Mouse (Mus musculus): ENCODE results near the gene Ciz1.

Ciz1 gene

GRCm38 (mm10) chr2:32352151-32353006 lies at the start of gene Ciz1:
Ciz1 (plus strand) TSS chr2:32352327.
- no peak for DNase-seq

GRCm38 (mm10) chr2:32302952-32303351 lies 49.2 kb upstream of the Ciz1 start:
- no peak for DNase-seq

GRCm38 (mm10) chr2:32304145-32304832 lies 47.8 kb upstream of the Ciz1 start:
- peak in 1 of 2 experiments; percentile 45 for DNase-seq

GRCm38 (mm10) chr2:32305668-32306067 lies 46.5 kb upstream of the Ciz1 start:
- DNase-seq: no peak

DNA sequence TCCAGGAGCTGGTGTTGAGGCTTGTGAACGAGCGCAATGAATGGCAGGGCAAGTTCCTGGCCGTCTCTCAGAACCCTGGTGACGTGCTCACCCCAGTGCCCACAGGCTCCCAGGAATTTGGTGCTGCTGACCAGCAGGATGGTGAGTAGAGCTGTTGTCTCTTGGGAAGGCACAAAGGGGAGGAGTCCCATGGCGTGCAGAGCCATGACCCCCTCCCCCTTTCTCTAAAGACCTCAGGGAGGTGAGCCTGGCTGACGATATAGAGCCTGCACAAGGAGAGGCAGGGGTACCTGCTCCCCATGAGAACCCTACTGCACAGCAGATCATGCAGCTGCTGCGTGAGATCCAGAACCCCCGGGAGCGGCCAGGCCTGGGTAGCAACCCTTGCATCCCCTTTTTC lies 46.0 kb upstream of the Ciz1 start:
- no peak for DNase-seq

- no peak for DNase-seq
These were observed 44.8 kb upstream of the Ciz1 start for GRCm38 (mm10) chr2:32307247-32307798.

- peak in 1 of 2 experiments; percentile 42 for DNase-seq
These were observed 44.0 kb upstream of the Ciz1 start for GRCm38 (mm10) chr2:32307941-32308760.

DNA sequence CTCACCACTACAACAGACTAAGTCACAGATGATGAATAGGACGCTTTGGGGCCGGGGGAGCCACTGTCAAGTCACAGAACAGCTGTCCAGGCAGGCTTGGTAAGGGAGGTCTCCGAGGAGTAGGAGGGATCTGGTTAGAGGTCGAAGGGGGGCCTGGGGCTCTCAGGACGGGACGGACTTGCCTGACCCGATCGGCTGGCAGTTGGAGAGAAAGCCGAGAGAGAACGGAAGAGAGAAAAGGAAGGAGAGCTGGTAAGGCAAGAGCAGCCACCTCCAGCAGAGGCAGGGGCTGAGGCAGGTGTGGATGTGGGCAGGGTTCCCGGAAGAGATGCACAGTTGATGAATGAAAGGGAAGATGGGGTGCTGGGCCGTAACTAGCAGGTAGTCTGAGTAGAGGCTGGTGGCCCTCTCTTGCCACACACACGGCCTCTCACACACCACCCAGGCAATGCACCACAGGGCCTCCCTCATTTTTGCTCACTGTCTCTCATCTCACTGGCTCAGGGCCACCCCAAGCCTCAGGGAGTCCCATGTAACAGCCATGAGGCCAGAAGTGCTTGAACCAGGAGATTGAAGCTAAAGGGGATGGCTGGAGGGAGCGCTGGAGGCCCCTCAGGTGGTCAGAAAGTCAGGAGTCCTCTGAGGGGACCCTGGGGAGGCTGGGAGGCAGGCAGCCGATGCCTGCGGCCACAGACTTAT lies 43.1 kb upstream of the Ciz1 start:
- DNase-seq: no peak

DNA sequence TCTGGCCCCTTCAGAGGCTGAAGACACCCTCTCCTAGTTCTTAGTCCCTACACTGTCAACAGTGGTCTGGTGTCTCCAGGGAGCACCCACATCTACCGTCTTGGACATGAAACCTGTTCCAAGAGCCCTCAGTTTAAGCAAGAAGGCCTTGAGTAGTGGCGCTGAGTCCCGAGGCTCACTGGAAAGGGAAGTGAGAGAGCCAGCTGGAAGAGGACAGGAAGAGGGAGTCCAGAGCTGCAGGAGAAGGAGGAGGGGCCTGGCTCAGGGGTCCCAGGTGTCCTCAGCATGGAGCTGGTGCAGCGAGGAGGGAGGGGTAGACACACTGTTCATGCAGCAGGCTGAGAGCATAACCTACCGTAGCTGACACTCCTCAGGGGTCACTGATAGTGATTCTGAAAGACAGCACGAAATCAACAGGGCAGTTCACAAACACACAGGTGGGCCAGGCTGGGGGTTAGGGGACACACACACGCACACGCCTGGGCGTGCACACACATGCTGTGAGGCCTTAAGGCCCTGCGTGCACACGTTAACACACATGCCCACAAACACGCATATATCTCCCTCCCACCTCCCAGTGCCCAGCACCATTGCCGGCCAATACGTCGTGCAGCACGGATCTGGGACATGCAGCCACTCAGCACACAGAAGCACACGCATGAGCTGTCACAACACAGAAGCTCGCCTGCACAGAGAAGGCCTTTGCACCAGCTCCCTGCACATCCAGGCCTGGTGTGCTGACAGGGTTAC lies 41.9 kb upstream of the Ciz1 start:
- no peak for DNase-seq

DNA sequence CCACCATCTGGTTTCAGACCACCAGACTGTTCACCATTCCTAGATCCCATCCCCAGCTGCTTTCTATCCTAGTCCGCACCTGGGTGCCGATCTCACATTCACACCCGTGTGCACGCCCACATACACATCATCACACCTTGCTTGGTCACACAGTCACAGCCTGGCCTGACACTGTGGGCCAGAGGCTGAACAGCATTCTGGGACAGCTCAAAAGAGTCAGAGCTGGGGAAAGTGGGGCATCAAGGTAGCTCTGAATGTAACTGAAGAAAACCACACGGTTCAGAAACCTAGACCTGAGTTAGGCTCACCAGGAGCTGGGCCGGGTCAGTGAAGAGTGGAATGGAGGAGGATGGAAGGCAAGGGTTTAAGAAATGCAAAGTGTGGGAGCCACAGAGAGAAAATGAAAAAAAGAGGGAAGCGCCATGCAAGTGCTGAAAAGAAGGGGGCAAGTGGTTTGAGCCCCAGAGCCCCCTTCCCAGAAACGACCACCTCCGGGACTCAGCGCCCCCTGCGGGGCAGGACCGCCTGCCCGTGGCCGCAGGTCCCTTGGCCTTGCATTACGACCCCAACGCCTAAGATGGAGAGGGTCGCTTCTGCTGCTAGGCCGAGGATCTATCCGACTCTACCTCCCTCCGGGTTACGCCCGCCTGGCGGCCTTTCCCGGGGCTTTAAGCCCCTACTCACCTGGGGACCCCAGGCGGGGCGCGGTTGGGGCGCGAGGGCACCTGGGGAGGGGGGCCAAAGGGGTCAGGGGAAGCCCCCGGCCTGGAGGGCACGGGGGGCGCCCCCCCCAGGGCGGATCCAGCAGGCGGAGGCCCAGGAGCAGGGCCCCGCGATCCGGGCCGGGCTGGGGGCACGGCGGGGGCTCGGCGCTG lies 40.4 kb upstream of the Ciz1 start:
- no peak for DNase-seq

- DNase-seq: peak; percentile 68 to 78
These were observed 39.7 kb upstream of the Ciz1 start for GRCm38 (mm10) chr2:32312318-32312964.

GRCm38 (mm10) chr2:32314831-32315230 lies 37.3 kb upstream of the Ciz1 start:
- no peak for DNase-seq

DNA sequence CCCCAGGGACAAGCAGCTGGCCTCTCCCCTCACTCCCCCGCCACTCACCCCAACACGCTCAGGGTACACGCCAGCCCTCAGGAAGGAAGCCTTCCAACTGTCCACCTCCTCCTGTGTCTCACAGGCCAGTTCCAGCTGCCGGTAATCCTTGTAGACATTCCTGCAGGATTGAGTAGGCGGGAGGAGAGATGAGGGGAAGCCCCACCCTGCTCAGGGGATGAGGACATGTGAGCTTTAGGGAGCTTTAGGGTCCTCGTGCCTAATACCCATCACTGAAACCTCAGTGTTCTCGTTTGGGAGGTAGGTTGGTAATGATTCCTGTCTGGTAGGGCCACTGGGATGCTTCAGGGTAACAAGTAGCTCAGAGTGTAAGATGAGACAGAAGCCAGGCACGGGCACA lies 36.4 kb upstream of the Ciz1 start:
- DNase-seq: peak in 1 of 2 experiments; percentile 50

- DNase-seq: no peak
These were observed 35.1 kb upstream of the Ciz1 start for GRCm38 (mm10) chr2:32316887-32317656.

DNA sequence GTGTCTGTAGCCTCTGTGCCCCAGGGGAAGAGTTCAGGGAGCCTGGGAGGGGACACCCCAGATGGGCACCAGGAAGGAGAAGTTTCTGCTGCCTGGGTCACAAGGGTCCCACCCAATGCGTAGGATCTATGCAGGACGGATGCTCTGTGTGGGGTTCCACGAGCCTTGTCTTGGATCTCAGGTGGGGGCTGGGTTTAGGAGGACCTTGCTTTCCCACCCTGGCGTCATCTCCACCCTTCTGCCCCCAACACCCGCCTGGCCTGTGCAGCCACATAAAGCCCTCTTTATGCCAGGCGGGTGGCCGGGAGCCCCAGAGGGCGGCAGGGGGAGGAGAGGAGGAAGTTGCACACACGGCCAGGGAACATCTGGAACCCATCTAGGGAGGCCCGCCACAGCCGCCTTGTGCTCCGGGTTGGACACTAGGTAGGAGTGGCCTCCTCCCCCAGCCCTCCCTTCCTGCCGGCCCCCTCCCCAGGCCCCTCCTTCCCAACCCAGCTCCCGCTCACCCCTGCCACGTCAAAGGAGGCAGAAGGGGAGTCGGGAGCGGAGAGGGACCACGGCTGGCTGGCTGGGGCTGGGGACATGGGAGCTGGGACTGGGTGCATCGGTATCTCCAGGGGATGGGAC lies 34.2 kb upstream of the Ciz1 start:
- peak; percentile 56 to 62 for DNase-seq

GRCm38 (mm10) chr2:32318709-32319585 lies 33.2 kb upstream of the Ciz1 start:
- DNase-seq: no peak

Measured in lung, adult 18-20 months (tissue).